Mouse (Mus musculus) liver, embryonic 12.5 days (tissue): ENCODE results near the gene Tfg. TPM values are rescaled to one million over a fixed set of nuclear protein-coding genes. Genes with fewer than 3 reads are reported as not detected.

Experiments used
- polyA plus RNA-seq: library from polyadenylated mRNA; unstranded; fragments of >200 nt; fragmentation: Nextera tagmentation; extraction: Ambion mirVana; gene quantifications from 2 replicates; pipeline ENCODE4 v1.2.1, GENCODE M21; 2016

Gene Tfg
- polyA plus RNA-seq, 1 experiment from 2014 or later = 95.9 TPM

Other genes with a start within 250 kb of the Tfg start
- 0.11 and 0.12 TPM in 2 replicates for gene Abi3bp, start 239.6 kb downstream of the Tfg start, polyA plus RNA-seq
- gene Adgrg7, start 78.4 kb upstream of the Tfg start, polyA plus RNA-seq = not detected in 2 replicates
- 2.1 and 2.5 TPM in 2 replicates for gene Tmem45a, start 168.7 kb upstream of the Tfg start, polyA plus RNA-seq
- not detected in 2 replicates for gene Lnp1, start 210.6 kb upstream of the Tfg start, polyA plus RNA-seq